Mouse (Mus musculus) mouse trophoblast stem cell (cell line): ENCODE data around the gene Mtg2.

ENCODE experiments used
- in situ Hi-C, 2 experiments: fragments of 300-500 bp; cut with MseI, MboI; formaldehyde crosslinking; loops; 2 replicates in 1 of 2; 3 replicates in 1 of 2; pipeline ENCODE4 v1.15.1; 2025

The Mtg2 gene

GRCm38 (mm10) chr2:180070481-180071453 lies at the start of gene Mtg2:
Gene Mtg2 (plus strand): TSS chr2:180070588.
- in situ Hi-C loops: no loop called here

- in situ Hi-C loops: no loop called here
These were observed 49.5 kb upstream of the Mtg2 start for GRCm38 (mm10) chr2:180020919-180021318.

- in situ Hi-C loops: no loop called here
These were observed 47.6 kb upstream of the Mtg2 start for GRCm38 (mm10) chr2:180022751-180023150.

GRCm38 (mm10) chr2:180024401-180025098 lies 45.8 kb upstream of the Mtg2 start, which contains the start of gene Lsm14b:
Gene Lsm14b (plus strand): TSS chr2:180024987.
- in situ Hi-C loops: no loop called here

GRCm38 (mm10) chr2:180025135-180025860 lies 45.1 kb upstream of the Mtg2 start:
- in situ Hi-C loops: no loop called here

- in situ Hi-C loops: no loop called here
These were observed 44.6 kb upstream of the Mtg2 start for GRCm38 (mm10) chr2:180025861-180026200.

- in situ Hi-C loops: no loop called here
These were observed 42.6 kb upstream of the Mtg2 start for GRCm38 (mm10) chr2:180027768-180028167.

GRCm38 (mm10) chr2:180031270-180031669 lies 39.1 kb upstream of the Mtg2 start:
- in situ Hi-C loops: no loop called here

GRCm38 (mm10) chr2:180032925-180033324 lies 37.5 kb upstream of the Mtg2 start:
- in situ Hi-C loops: no loop called here

- in situ Hi-C loops: no loop called here
These were observed 36.4 kb upstream of the Mtg2 start for GRCm38 (mm10) chr2:180033956-180034355.

GRCm38 (mm10) chr2:180034753-180035152 lies 35.6 kb upstream of the Mtg2 start:
- in situ Hi-C loops: no loop called here

GRCm38 (mm10) chr2:180040406-180040805 lies 30.0 kb upstream of the Mtg2 start:
- in situ Hi-C loops: loop anchor here in 1 of 2 experiments (5.0 kb wide), 1 partner anchor 123 kb away; no protein-coding TSS in a partner anchor

- in situ Hi-C loops: loop anchor here in 1 of 2 experiments (5.0 kb wide), 1 partner anchor 124 kb away; no protein-coding TSS in a partner anchor
These were observed 28.7 kb upstream of the Mtg2 start for GRCm38 (mm10) chr2:180041577-180042255.

- in situ Hi-C loops: loop anchor here in 1 of 2 experiments (5.0 kb wide), 1 partner anchor 125 kb away; no protein-coding TSS in a partner anchor
These were observed 28.0 kb upstream of the Mtg2 start, which contains the start of the genes Psma7 and Ss18l1 for GRCm38 (mm10) chr2:180042256-180042857. Gene Psma7 (minus strand): TSS chr2:180042433. Gene Ss18l1 (plus strand): TSS chr2:180042509.

- in situ Hi-C loops: loop anchor here in 1 of 2 experiments (5.0 kb wide), 1 partner anchor 126 kb away; no protein-coding TSS in a partner anchor
These were observed 27.4 kb upstream of the Mtg2 start for GRCm38 (mm10) chr2:180042858-180043515.

GRCm38 (mm10) chr2:180045283-180045682 lies 25.1 kb upstream of the Mtg2 start:
- in situ Hi-C loops: no loop called here

GRCm38 (mm10) chr2:180047580-180047979 lies 22.8 kb upstream of the Mtg2 start:
- in situ Hi-C loops: no loop called here

GRCm38 (mm10) chr2:180047980-180048635 lies 22.3 kb upstream of the Mtg2 start:
- in situ Hi-C loops: no loop called here

GRCm38 (mm10) chr2:180050986-180051385 lies 19.4 kb upstream of the Mtg2 start:
- in situ Hi-C loops: loop anchor here in 1 of 2 experiments (5.0 kb wide), 1 partner anchor 129 kb away; no protein-coding TSS in a partner anchor
